Mouse (Mus musculus) bone marrow, adult 2 months (tissue): ENCODE data around the gene Fam151b.

Experiments
- CTCF ChIP-seq: fragments of 200-500 bp; IDR thresholded peaks from 2 replicates; pipeline ENCODE4 v1.5.1; 2011; ENCODE audit warnings: low read length, control low read depth; ENCODE audit not compliant: control insufficient read depth, insufficient read depth
- POLR2A ChIP-seq: fragments of 200-500 bp; IDR thresholded peaks from 2 replicates; pipeline ENCODE4 v1.6.1; 2011; ENCODE audit warnings: low read depth, mild to moderate bottlenecking, control low read depth, low read length, borderline replicate concordance; ENCODE audit not compliant: control insufficient read depth

- TF ChIP-seq CTCF, result no peak
- no peak for TF ChIP-seq POLR2A
Observed at GRCm38 (mm10) chr13:92532216-92532615, 48.4 kb upstream of the Fam151b start.
